ENCODE assay signal across 8 mouse cellular contexts in the genomic region with DNA sequence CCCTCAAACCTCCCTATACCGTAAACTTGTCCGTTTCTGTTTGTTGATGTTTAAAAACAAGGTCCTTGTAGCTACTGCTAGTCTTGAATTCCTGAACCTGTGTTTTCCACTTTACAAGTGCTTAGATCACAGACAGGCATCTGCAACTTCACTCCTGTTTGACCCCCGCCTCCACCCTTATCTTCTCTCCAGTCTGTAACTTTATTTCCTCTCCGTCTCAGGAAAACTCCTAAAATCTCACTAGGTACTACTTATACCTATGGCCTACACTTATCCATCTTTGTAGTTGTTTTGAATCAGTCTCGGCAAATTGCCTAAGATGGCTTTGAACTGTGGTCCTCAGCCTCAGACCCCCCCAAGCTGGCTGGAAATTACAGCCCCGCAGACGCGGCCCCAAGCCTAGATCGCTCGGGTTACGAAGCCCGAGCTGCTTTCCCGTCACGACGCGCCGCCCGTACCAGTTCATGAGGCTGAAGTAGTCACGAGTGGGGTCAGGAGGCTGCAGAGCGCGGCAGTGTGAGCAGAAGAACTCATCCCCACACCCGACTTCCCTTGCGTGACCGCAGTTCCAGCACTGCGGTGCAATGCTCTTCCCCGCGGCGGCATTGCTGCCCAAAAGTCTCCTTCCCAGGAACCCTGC. TPM values are rescaled to one million over a fixed set of nuclear protein-coding genes. Genes with fewer than 3 reads are reported as not detected.
DNase-seq lines count a peak whose midpoint lies in the region; ATAC-seq and TF ChIP-seq lines count a peak whose summit lies in the region.

No protein-coding gene starts in this region.

- intact Hi-C loops in heart, postnatal 36 days (cut with DNase I) = loop anchor here (2.0 to 5.0 kb wide), 7 partner anchors 28 to 494 kb away; a partner anchor contains a TSS

- H3K36me3 ChIP-seq in heart, embryonic 10.5 days = peaks cover 29% of the 10 kb centered on the region
- H3K36me3 ChIP-seq in ES-E14 (ENCODE audit: control insufficient read depth, insufficient read depth, low read length, poor library complexity, severe bottlenecking) = peaks cover 17% of the 10 kb centered on the region
- H3K36me3 ChIP-seq in forebrain, embryonic 16.5 days (ENCODE audit: control insufficient read depth, insufficient read depth) = no peaks in the 10 kb centered on the region
- H3K36me3 ChIP-seq in liver, embryonic 16.5 days (ENCODE audit: control insufficient read depth, insufficient read depth) = peaks cover 14% of the 10 kb centered on the region

- peak overlapping the region; percentile 91 for H3K27ac ChIP-seq in heart, embryonic 10.5 days
- peak overlapping the region; percentile 65 for H3K27ac ChIP-seq in ES-E14 (ENCODE audit: insufficient read depth, low read depth, low read length, poor library complexity, severe bottlenecking)
- H3K27ac ChIP-seq in forebrain, embryonic 16.5 days (ENCODE audit: low read length) = peak overlapping the region; percentile 60
- peak overlapping the region; percentile 99 for H3K27ac ChIP-seq in liver, embryonic 16.5 days (ENCODE audit: low read length)

- 3% methylated on average over 28 of the region's 28 CpGs for whole genome bisulfite sequencing in heart, embryonic 10.5 days
- 9% methylated on average over 28 of the region's 28 CpGs for WGBS in forebrain, embryonic 16.5 days
- WGBS in liver, embryonic 16.5 days (ENCODE audit: insufficient replicate concordance) = 1% methylated on average over 28 of the region's 28 CpGs

- in situ Hi-C loops in ES-E14 (cut with MboI; ENCODE audit: low sequenced_read_pairs in 2 of 2, unreplicated experiment in 2 of 2) = no loop called here

- peak overlapping the region; percentile 84 for H3K4me3 ChIP-seq in heart, embryonic 10.5 days
- peak overlapping the region; percentile 87 to 98 for H3K4me3 ChIP-seq in ES-E14 (ENCODE audit: insufficient read depth in 1 of 2, low read depth in 1 of 2, low read length in 2 of 2, poor library complexity in 1 of 2, severe bottlenecking in 1 of 2)
- H3K4me3 ChIP-seq in forebrain, embryonic 16.5 days (replicated peaks; ENCODE audit: low read length) = peak overlapping the region; percentile 83
- H3K4me3 ChIP-seq in liver, embryonic 16.5 days (ENCODE audit: low read depth, low read length) = peak overlapping the region; percentile 88

- H3K4me1 ChIP-seq in heart, embryonic 10.5 days = peaks cover 25% of the 10 kb centered on the region
- peaks cover 0 to 6% of the 10 kb centered on the region in 2 experiments; a peak in 1 of 4 replicates for H3K4me1 ChIP-seq in ES-E14 (ENCODE audit: control insufficient read depth in 2 of 2, insufficient read depth in 2 of 2, low read length in 2 of 2, poor library complexity in 1 of 2)
- H3K4me1 ChIP-seq in forebrain, embryonic 16.5 days (replicated peaks; ENCODE audit: control insufficient read depth, insufficient read depth, low read length) = peaks cover 12% of the 10 kb centered on the region
- H3K4me1 ChIP-seq in liver, embryonic 16.5 days (ENCODE audit: control insufficient read depth, low read depth, low read length) = peaks cover 42% of the 10 kb centered on the region

- DNase-seq in heart, embryonic 10.5 days (ENCODE audit: low spot score) = no peak
- DNase-seq in heart, postnatal 36 days = no peak
- no peak for DNase-seq in ES-E14 (ENCODE audit: low read depth, low spot score)
- no peak for DNase-seq in urinary bladder, postnatal 14 days (ENCODE audit: low spot score)
- no peak for DNase-seq in right cerebral cortex, postnatal 14 days
- DNase-seq in left cerebral cortex, adult 8-10 months (ENCODE audit: low spot score in 2 of 2) = no peak

- ATAC-seq in forebrain, embryonic 16.5 days = peak; percentile 76
- peak; percentile 8 for ATAC-seq in liver, embryonic 16.5 days (ENCODE audit: low read depth)

- H3K9ac ChIP-seq in ES-E14 (ENCODE audit: insufficient read depth, low read depth, low read length, poor library complexity, severe bottlenecking) = peak overlapping the region; percentile 95
- peak overlapping the region; percentile 71 for H3K9ac ChIP-seq in forebrain, embryonic 16.5 days (replicated peaks; ENCODE audit: low read depth, low read length)
- H3K9ac ChIP-seq in liver, embryonic 16.5 days (ENCODE audit: low read depth, low read length) = peak overlapping the region; percentile 96

- H3K9me3 ChIP-seq in heart, embryonic 10.5 days = no peaks in the 10 kb centered on the region
- H3K9me3 ChIP-seq in ES-E14 (ENCODE audit: control insufficient read depth, insufficient read depth, low read depth, low read length) = no peaks in the 10 kb centered on the region
- H3K9me3 ChIP-seq in forebrain, embryonic 16.5 days (ENCODE audit: control insufficient read depth, low read length) = no peaks in the 10 kb centered on the region
- no peaks in the 10 kb centered on the region for H3K9me3 ChIP-seq in liver, embryonic 16.5 days (replicated peaks; ENCODE audit: control insufficient read depth, low read length)

- H3K4me2 ChIP-seq in forebrain, embryonic 16.5 days (ENCODE audit: low read length) = peak overlapping the region; percentile 71
- H3K4me2 ChIP-seq in liver, embryonic 16.5 days (ENCODE audit: low read depth, low read length) = peak overlapping the region; percentile 75

- H3K27me3 ChIP-seq in heart, embryonic 10.5 days (ENCODE audit: insufficient read depth, poor library complexity, severe bottlenecking) = no peaks in the 10 kb centered on the region
- H3K27me3 ChIP-seq in forebrain, embryonic 16.5 days (replicated peaks; ENCODE audit: control insufficient read depth, insufficient read depth, low read length) = no peaks in the 10 kb centered on the region
- no peaks in the 10 kb centered on the region for H3K27me3 ChIP-seq in liver, embryonic 16.5 days (ENCODE audit: control insufficient read depth, insufficient read depth, low read depth, low read length)

TF ChIP-seq in ES-E14, 5 proteins besides CTCF, POLR2A, EP300 and RAD21:
- TF ChIP-seq HCFC1 (IDR thresholded peaks at IDR 0.05; ENCODE audit: borderline replicate concordance, insufficient read depth, low read length) = no peak
- no peak for TF ChIP-seq ZNF384 (IDR thresholded peaks at IDR 0.05; ENCODE audit: low read depth, low read length)
- TF ChIP-seq MAFK (IDR thresholded peaks at IDR 0.05; ENCODE audit: insufficient read depth, low read depth, low read length) = no peak
- no peak for TF ChIP-seq CHD2 (IDR thresholded peaks at IDR 0.05; ENCODE audit: low read depth, low read length)
- TF ChIP-seq ZC3H11A (IDR thresholded peaks at IDR 0.05; ENCODE audit: borderline replicate concordance, low read depth, low read length) = no peak

RNA-seq across cellular contexts. Expression of a gene that starts 0.4 kb away (rescaled TPM):
- polyA plus RNA-seq in heart, embryonic 10.5 days (2016; fragmentation: Nextera tagmentation; extraction: Ambion mirVana) = 22.2 and 27.4 TPM in 2 replicates
- 10 to 100 TPM; 18.2 to 20.7 TPM for total RNA-seq in heart, postnatal 36 days (2021)
- 21.7 and 22.9 TPM in 2 replicates for total RNA-seq in ES-E14 (2012; rRNA removed)
- 9.4 and 12.1 TPM in 2 replicates for polyA plus RNA-seq in forebrain, embryonic 16.5 days (2015; fragmentation: Nextera tagmentation; extraction: Ambion mirVana)
- polyA plus RNA-seq in liver, embryonic 16.5 days (2015; fragmentation: Nextera tagmentation; extraction: Ambion mirVana) = 58.5 and 59.1 TPM in 2 replicates
- 10 to 100 TPM; 12.1 to 15.6 (median 13.6) TPM for total RNA-seq in left cerebral cortex, adult 8-10 months (2022)

RNA-seq across cellular contexts. Expression of a gene that starts 0.6 kb away (rescaled TPM):
- 28.1 and 28.8 TPM in 2 replicates for polyA plus RNA-seq in heart, embryonic 10.5 days (2016; fragmentation: Nextera tagmentation; extraction: Ambion mirVana)
- total RNA-seq in heart, postnatal 36 days (2021) = 1 to 10 TPM; 3.3 to 3.4 TPM
- total RNA-seq in ES-E14 (2012; rRNA removed) = 43.4 and 46.6 TPM in 2 replicates
- 13.5 and 13.7 TPM in 2 replicates for polyA plus RNA-seq in forebrain, embryonic 16.5 days (2015; fragmentation: Nextera tagmentation; extraction: Ambion mirVana)
- 29.3 and 34.2 TPM in 2 replicates for polyA plus RNA-seq in liver, embryonic 16.5 days (2015; fragmentation: Nextera tagmentation; extraction: Ambion mirVana)
- 1 to 10 TPM; 1.3 to 1.9 (median 1.6) TPM for total RNA-seq in left cerebral cortex, adult 8-10 months (2022)

RNA-seq across cellular contexts. Expression of a gene that starts 29.3 kb away (rescaled TPM):
- polyA plus RNA-seq in heart, embryonic 10.5 days (2016; fragmentation: Nextera tagmentation; extraction: Ambion mirVana) = 12.8 and 17.0 TPM in 2 replicates
- total RNA-seq in heart, postnatal 36 days (2021) = 10 to 100 TPM; 85.6 to 94.0 TPM
- 82.7 and 136 TPM in 2 replicates for total RNA-seq in ES-E14 (2012; rRNA removed)
- polyA plus RNA-seq in forebrain, embryonic 16.5 days (2015; fragmentation: Nextera tagmentation; extraction: Ambion mirVana) = 45.4 and 47.5 TPM in 2 replicates
- 12.5 and 13.7 TPM in 2 replicates for polyA plus RNA-seq in liver, embryonic 16.5 days (2015; fragmentation: Nextera tagmentation; extraction: Ambion mirVana)
- total RNA-seq in left cerebral cortex, adult 8-10 months (2022) = 10 to 100 TPM; 59.2 to 67.2 (median 66.3) TPM

RNA-seq across cellular contexts. Expression of a gene that starts 40.4 kb away (rescaled TPM):
- 7.3 and 10.9 TPM in 2 replicates for polyA plus RNA-seq in heart, embryonic 10.5 days (2016; fragmentation: Nextera tagmentation; extraction: Ambion mirVana)
- 10 to 100 TPM; 13.5 to 15.3 TPM for total RNA-seq in heart, postnatal 36 days (2021)
- 5.2 and 5.8 TPM in 2 replicates for total RNA-seq in ES-E14 (2012; rRNA removed)
- 40.5 and 47.3 TPM in 2 replicates for polyA plus RNA-seq in forebrain, embryonic 16.5 days (2015; fragmentation: Nextera tagmentation; extraction: Ambion mirVana)
- polyA plus RNA-seq in liver, embryonic 16.5 days (2015; fragmentation: Nextera tagmentation; extraction: Ambion mirVana) = 0.74 and 0.85 TPM in 2 replicates
- total RNA-seq in left cerebral cortex, adult 8-10 months (2022) = 10 to 100 TPM in 3 of 4 experiments, 1 to 10 TPM in 1; 9.6 to 13.2 (median 11.1) TPM

RNA-seq across cellular contexts. Expression of a gene that starts 58.7 kb away (rescaled TPM):
- 46.6 and 49.8 TPM in 2 replicates for polyA plus RNA-seq in heart, embryonic 10.5 days (2016; fragmentation: Nextera tagmentation; extraction: Ambion mirVana)
- total RNA-seq in heart, postnatal 36 days (2021) = 10 to 100 TPM; 18.8 to 21.9 TPM
- 62.1 and 68.2 TPM in 2 replicates for total RNA-seq in ES-E14 (2012; rRNA removed)
- polyA plus RNA-seq in forebrain, embryonic 16.5 days (2015; fragmentation: Nextera tagmentation; extraction: Ambion mirVana) = 20.1 and 22.0 TPM in 2 replicates
- 24.5 and 24.6 TPM in 2 replicates for polyA plus RNA-seq in liver, embryonic 16.5 days (2015; fragmentation: Nextera tagmentation; extraction: Ambion mirVana)
- total RNA-seq in left cerebral cortex, adult 8-10 months (2022) = 10 to 100 TPM; 18.6 to 25.2 (median 19.7) TPM

Comparison
In these comparisons a context has a peak if more than half of its experiments do, and no peak if none do; other contexts are left out.
1. RNA of a gene that starts 0.6 kb away (total RNA-seq): 43.4 to 46.6 TPM in ES-E14; 3.3 to 3.4 TPM in heart, postnatal 36 days and 1.3 to 1.9 TPM in left cerebral cortex, adult 8-10 months; every median in the first group is over 10 times any median in the second.
2. Peak in every context shown above with its lines, with median percentiles within 50 percentile points of each other: H3K27ac ChIP-seq, H3K4me3 ChIP-seq and H3K9ac ChIP-seq.